Mouse (Mus musculus) right cerebral cortex, postnatal 36 days (tissue): Measurements from ENCODE around the gene Clip2.
"Not testable (repeated sequence)": the region's sequence is repeated elsewhere in the genome, so short reads cannot be mapped to it uniquely, and the experiment has no call there.

ENCODE experiments used
- DNase-seq, 2 experiments: peaks; one replicate each; pipeline ENCODE4 v3.0.0; 2022; ENCODE audit warnings: low spot score in 2 of 2, mixed read lengths in 1 of 2

Gene Clip2

GRCm38 (mm10) chr5:134460546-134460945 is 91.7 kb downstream of the Clip2 start:
- DNase-seq = no peak

- no peak for DNase-seq
These were observed 93.1 kb downstream of the Clip2 start for GRCm38 (mm10) chr5:134459096-134459495.

- DNase-seq = no peak
These were observed 93.8 kb downstream of the Clip2 start for GRCm38 (mm10) chr5:134458416-134458815.

GRCm38 (mm10) chr5:134457371-134457770 is 94.9 kb downstream of the Clip2 start:
- DNase-seq = no peak

GRCm38 (mm10) chr5:134456503-134456962 is 95.7 kb downstream of the Clip2 start, which contains the start of gene Gtf2ird1:
Gtf2ird1 (minus strand) TSS chr5:134456716.
- peak; percentile 77 to 79 for DNase-seq

- DNase-seq = no peak
These were observed 96.3 kb downstream of the Clip2 start for GRCm38 (mm10) chr5:134455914-134456423.

- DNase-seq = no peak
These were observed 96.9 kb downstream of the Clip2 start for GRCm38 (mm10) chr5:134455186-134455895.

GRCm38 (mm10) chr5:134454421-134454820 is 97.8 kb downstream of the Clip2 start:
- no peak for DNase-seq

- no peak for DNase-seq
These were observed 98.7 kb downstream of the Clip2 start for GRCm38 (mm10) chr5:134453577-134453976.

- DNase-seq = not testable (repeated sequence)
These were observed 105.5 kb downstream of the Clip2 start for GRCm38 (mm10) chr5:134446755-134447154.

GRCm38 (mm10) chr5:134445895-134446294 is 106.3 kb downstream of the Clip2 start:
- no peak for DNase-seq

GRCm38 (mm10) chr5:134445208-134445831 is 106.9 kb downstream of the Clip2 start:
- DNase-seq = no peak

GRCm38 (mm10) chr5:134444473-134444872 is 107.8 kb downstream of the Clip2 start:
- DNase-seq = no peak

- DNase-seq = no peak
These were observed 110.2 kb downstream of the Clip2 start for GRCm38 (mm10) chr5:134442066-134442465.

- no peak for DNase-seq
These were observed 111.1 kb downstream of the Clip2 start for GRCm38 (mm10) chr5:134441105-134441504.

- no peak for DNase-seq
These were observed 112.1 kb downstream of the Clip2 start for GRCm38 (mm10) chr5:134440098-134440497.

- no peak for DNase-seq
These were observed 112.8 kb downstream of the Clip2 start for GRCm38 (mm10) chr5:134439481-134439880.
